Mouse (Mus musculus) intestine, embryonic 14.5 days (tissue): ENCODE results near the gene Traf3ip2. TPM values are rescaled to one million over a fixed set of nuclear protein-coding genes. Genes with fewer than 3 reads are reported as not detected.

Experiments used
- ATAC-seq: fragments of 200-750 bp; cut with Nextera tagmentation; replicated peaks from 2 replicates; pipeline ENCODE4 v1.8.0; 2017; ENCODE audit warnings: low read depth, moderate number of reproducible peaks, moderate TSS enrichment, moderate library complexity; ENCODE audit not compliant: low FRiP score, low TSS enrichment
- DNase-seq: peaks from one replicate; pipeline ENCODE4 v3.0.0-alpha.2; 2018; ENCODE audit warnings: low spot score
- H3K27ac ChIP-seq: fragments of 300-500 bp; sonication (generic); 2 replicates; pipeline ENCODE4 v1.5.1; 2014; ENCODE audit warnings: low read depth, mild to moderate bottlenecking, control low read depth
- H3K27me3 ChIP-seq: fragments of 300-500 bp; sonication (generic); replicated peaks from 2 replicates; pipeline ENCODE4 v1.6.1; 2014; ENCODE audit warnings: low read length, control low read depth; ENCODE audit not compliant: control insufficient read depth, insufficient read depth
- H3K36me3 ChIP-seq: fragments of 300-500 bp; sonication (generic); 2 replicates; pipeline ENCODE4 v1.6.1; 2014; ENCODE audit warnings: low read length, control low read depth; ENCODE audit not compliant: control insufficient read depth, insufficient read depth
- H3K4me1 ChIP-seq: fragments of 300-500 bp; sonication (generic); replicated peaks from 2 replicates; pipeline ENCODE4 v1.6.1; 2014; ENCODE audit warnings: low read length, control low read depth, mixed read lengths; ENCODE audit not compliant: control insufficient read depth, insufficient read depth
- H3K4me2 ChIP-seq: fragments of 300-500 bp; sonication (generic); 2 replicates; pipeline ENCODE4 v1.6.1; 2014; ENCODE audit warnings: low read length
- H3K4me3 ChIP-seq: fragments of 300-500 bp; sonication (generic); 2 replicates; pipeline ENCODE4 v1.5.1; 2014; ENCODE audit warnings: low read depth, low read length, control low read depth, mixed read lengths
- H3K9ac ChIP-seq: fragments of 300-500 bp; sonication (generic); 2 replicates; pipeline ENCODE4 v1.6.1; 2014; ENCODE audit warnings: mild to moderate bottlenecking, low read length
- H3K9me3 ChIP-seq: fragments of 300-500 bp; sonication (generic); 2 replicates; pipeline ENCODE4 v1.6.1; 2016; ENCODE audit warnings: low read length, control low read depth; ENCODE audit not compliant: control insufficient read depth
- WGBS: fragments of 180-500 bp; shearing (Covaris S2); extraction: QIAGEN DNeasy Blood & Tissue Kit; methylation state at CpG from one replicate; pipeline ENCODE4 v1.1.7; 2014; 5-methylcytosine and 5-hydroxymethylcytosine counted together
- polyA plus RNA-seq: library from polyadenylated mRNA; unstranded; fragments of >200 nt; fragmentation: Nextera tagmentation; extraction: Ambion mirVana; gene quantifications from 2 replicates; pipeline ENCODE4 v1.2.1, GENCODE M21; 2014

Traf3ip2 gene
- polyA plus RNA-seq, 1 experiment from 2014 or later, result 28.5 TPM

- H3K4me3 ChIP-seq, result no peak overlapping the region
- H3K9me3 ChIP-seq, result no peaks in the 10 kb centered on the region
- ATAC-seq, result no peak
- H3K36me3 ChIP-seq, result no peaks in the 10 kb centered on the region
- no peak overlapping the region for H3K27ac ChIP-seq
- WGBS, result 74% methylated on average over 8 of the region's 8 CpGs
- no peak overlapping the region for H3K4me2 ChIP-seq
- H3K27me3 ChIP-seq, result no peaks in the 10 kb centered on the region
- H3K4me1 ChIP-seq, result no peaks in the 10 kb centered on the region
- no peak for DNase-seq
- no peak overlapping the region for H3K9ac ChIP-seq
These were observed 32.3 kb upstream of the Traf3ip2 start for GRCm38 (mm10) chr10:39580477-39580876.

DNA sequence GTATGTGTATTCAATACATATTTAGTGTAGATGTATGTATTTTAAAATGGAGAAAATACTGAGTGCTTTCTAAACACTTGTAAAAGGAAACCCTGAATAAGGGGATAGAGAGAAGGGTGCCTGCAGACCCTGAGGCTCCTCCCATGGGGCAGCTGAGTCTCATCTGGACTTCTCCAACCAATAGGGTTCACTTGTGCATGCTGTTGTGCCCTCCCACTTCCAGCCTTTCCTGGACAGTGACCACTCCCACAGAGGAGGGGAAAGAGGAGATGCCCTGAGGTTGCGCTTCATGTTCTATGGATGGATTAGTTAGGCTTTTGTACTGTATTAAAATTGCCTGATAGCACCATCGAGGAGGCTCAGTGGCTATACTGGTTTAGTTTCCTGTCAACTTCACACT is 30.3 kb upstream of the Traf3ip2 start:
- Histone ChIP-seq H3K27ac (no peak overlapping the region), H3K27me3 (no peaks in the 10 kb centered on the region), H3K9ac (no peak overlapping the region), H3K4me3 (no peak overlapping the region), H3K36me3 (no peaks in the 10 kb centered on the region), H3K4me2 (no peak overlapping the region), H3K9me3 (no peaks in the 10 kb centered on the region), H3K4me1 (peaks cover 2% of the 10 kb centered on the region; the same call in 1 of the 2 replicates)
- no peak for ATAC-seq
- DNase-seq, result no peak
- WGBS, result 82% methylated on average over 2 of the region's 2 CpGs

- DNase-seq (no peak), ATAC-seq (no peak)
- Histone ChIP-seq H3K9me3 (no peaks in the 10 kb centered on the region), H3K4me3 (no peak overlapping the region), H3K27me3 (no peaks in the 10 kb centered on the region), H3K9ac (no peak overlapping the region), H3K4me2 (no peak overlapping the region), H3K4me1 (peaks cover 10% of the 10 kb centered on the region), H3K27ac (no peak overlapping the region), H3K36me3 (no peaks in the 10 kb centered on the region)
- 79% methylated on average over 12 of the region's 12 CpGs for WGBS
These were observed 29.0 kb upstream of the Traf3ip2 start for GRCm38 (mm10) chr10:39583718-39584117.

DNA sequence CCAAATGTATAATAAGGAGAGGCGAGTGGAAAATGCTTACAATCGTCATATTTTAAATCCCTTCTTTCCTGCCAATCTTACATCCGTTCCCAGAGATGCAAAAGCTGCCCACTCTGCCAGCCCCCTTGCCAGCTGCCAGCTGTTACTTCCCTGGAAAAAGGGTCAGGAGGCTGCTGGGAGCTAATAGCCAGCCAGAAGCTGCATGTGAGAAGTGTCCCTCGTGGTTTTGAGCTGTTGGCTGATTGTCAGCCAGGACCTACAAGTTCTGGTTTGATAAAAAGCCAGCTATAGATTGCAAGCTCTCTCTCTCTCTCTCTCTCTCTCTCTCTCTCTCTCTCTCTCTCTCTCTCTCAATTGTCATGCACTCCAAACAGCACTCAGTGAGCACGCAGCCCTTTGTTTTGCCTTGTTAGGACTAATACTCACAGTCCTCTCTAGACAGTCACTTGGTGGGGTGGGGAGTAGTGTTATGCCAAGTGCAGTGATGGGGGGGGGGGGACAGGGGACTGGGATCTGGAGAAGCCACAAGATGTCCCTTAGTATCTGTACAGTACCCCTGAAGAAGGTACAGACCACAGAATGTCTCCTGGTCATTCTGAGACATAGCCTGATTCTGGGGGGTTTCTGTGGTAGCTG is 25.3 kb upstream of the Traf3ip2 start:
- WGBS, result 47% methylated on average over 5 of the region's 5 CpGs
- Histone ChIP-seq H3K4me1 (peaks cover 10% of the 10 kb centered on the region), H3K4me2 (no peak overlapping the region), H3K27ac (no peak overlapping the region), H3K36me3 (no peaks in the 10 kb centered on the region), H3K4me3 (no peak overlapping the region), H3K27me3 (no peaks in the 10 kb centered on the region), H3K9ac (no peak overlapping the region), H3K9me3 (no peaks in the 10 kb centered on the region)
- DNase-seq (no peak), ATAC-seq (no peak)

GRCm38 (mm10) chr10:39587973-39588746 is 24.6 kb upstream of the Traf3ip2 start:
- no peak for DNase-seq
- Histone ChIP-seq H3K9me3 (no peaks in the 10 kb centered on the region; the same call in 1 of the 2 replicates), H3K4me3 (no peak overlapping the region), H3K9ac (no peak overlapping the region), H3K4me2 (no peak overlapping the region), H3K27me3 (no peaks in the 10 kb centered on the region), H3K36me3 (no peaks in the 10 kb centered on the region), H3K27ac (no peak overlapping the region), H3K4me1 (peaks cover 10% of the 10 kb centered on the region)
- no peak for ATAC-seq
- 57% methylated on average over 8 of the region's 8 CpGs for WGBS

GRCm38 (mm10) chr10:39589765-39590546 is 22.8 kb upstream of the Traf3ip2 start:
- peaks cover 10% of the 10 kb centered on the region for H3K4me1 ChIP-seq
- no peaks in the 10 kb centered on the region for H3K27me3 ChIP-seq
- ATAC-seq (no peak), DNase-seq (no peak)
- H3K9ac ChIP-seq, result no peak overlapping the region
- no peak overlapping the region for H3K4me2 ChIP-seq
- WGBS, result 76% methylated on average over 19 of the region's 19 CpGs
- peaks cover 10% of the 10 kb centered on the region; the same call in 1 of the 2 replicates for H3K9me3 ChIP-seq
- no peaks in the 10 kb centered on the region for H3K36me3 ChIP-seq
- no peak overlapping the region for H3K27ac ChIP-seq
- no peak overlapping the region for H3K4me3 ChIP-seq

GRCm38 (mm10) chr10:39590629-39591028 is 22.1 kb upstream of the Traf3ip2 start:
- H3K36me3 ChIP-seq, result no peaks in the 10 kb centered on the region
- peaks cover 10% of the 10 kb centered on the region; the same call in 1 of the 2 replicates for H3K9me3 ChIP-seq
- no peak overlapping the region for H3K9ac ChIP-seq
- no peak overlapping the region for H3K4me2 ChIP-seq
- H3K4me1 ChIP-seq, result peaks cover 15% of the 10 kb centered on the region
- DNase-seq (no peak), ATAC-seq (no peak)
- no peaks in the 10 kb centered on the region for H3K27me3 ChIP-seq
- 85% methylated on average over 10 of the region's 10 CpGs for WGBS
- H3K27ac ChIP-seq, result no peak overlapping the region
- H3K4me3 ChIP-seq, result no peak overlapping the region

GRCm38 (mm10) chr10:39592501-39592900 is 20.2 kb upstream of the Traf3ip2 start:
- H3K27me3 ChIP-seq, result no peaks in the 10 kb centered on the region
- ATAC-seq, result no peak
- H3K27ac ChIP-seq, result no peak overlapping the region
- no peak overlapping the region for H3K4me2 ChIP-seq
- DNase-seq, result no peak
- H3K4me3 ChIP-seq, result no peak overlapping the region
- 94% methylated on average over 4 of the region's 4 CpGs for WGBS
- H3K9me3 ChIP-seq, result peaks cover 10% of the 10 kb centered on the region; the same call in 1 of the 2 replicates
- no peak overlapping the region for H3K9ac ChIP-seq
- H3K36me3 ChIP-seq, result no peaks in the 10 kb centered on the region
- H3K4me1 ChIP-seq, result peaks cover 22% of the 10 kb centered on the region
